Mouse (Mus musculus) stomach, embryonic 14.5 days (tissue): Measurements from ENCODE around the gene Ephb2. TPM values are rescaled to one million over a fixed set of nuclear protein-coding genes. Genes with fewer than 3 reads are reported as not detected.

Experiments
- ATAC-seq: fragments of 200-750 bp; cut with Nextera tagmentation; 2 replicates; pipeline ENCODE4 v1.8.0; 2017; ENCODE audit warnings: low read depth, moderate TSS enrichment; ENCODE audit not compliant: insufficient number of reproducible peaks, insufficient read depth, low FRiP score
- H3K27ac ChIP-seq: fragments of 300-500 bp; sonication (generic); 2 replicates; pipeline ENCODE4 v1.5.1; 2014; ENCODE audit warnings: mild to moderate bottlenecking, low read length, moderate library complexity, mixed read lengths
- H3K27me3 ChIP-seq: fragments of 300-500 bp; sonication (generic); 2 replicates; pipeline ENCODE4 v1.6.1; 2014; ENCODE audit warnings: low read length, control low read depth, mixed read lengths; ENCODE audit not compliant: control insufficient read depth, insufficient read depth
- H3K36me3 ChIP-seq: fragments of 300-500 bp; sonication (generic); 2 replicates; pipeline ENCODE4 v1.6.1; 2014; ENCODE audit warnings: mild to moderate bottlenecking, control low read depth, low read length, moderate library complexity, mixed read lengths; ENCODE audit not compliant: control insufficient read depth, insufficient read depth
- H3K4me1 ChIP-seq: fragments of 300-500 bp; sonication (generic); 2 replicates; pipeline ENCODE4 v1.6.1; 2014; ENCODE audit warnings: low read length, control low read depth, mixed read lengths; ENCODE audit not compliant: control insufficient read depth, insufficient read depth
- H3K4me2 ChIP-seq: fragments of 300-500 bp; sonication (generic); replicated peaks from 2 replicates; pipeline ENCODE4 v1.6.1; 2014; ENCODE audit warnings: low read depth, low read length, control low read depth
- H3K4me3 ChIP-seq: fragments of 300-500 bp; sonication (generic); 2 replicates; pipeline ENCODE4 v1.5.1; 2014; ENCODE audit warnings: low read depth, low read length, control low read depth
- H3K9ac ChIP-seq: fragments of 300-500 bp; sonication (generic); replicated peaks from 2 replicates; pipeline ENCODE4 v1.6.1; 2014; ENCODE audit warnings: low read depth, mild to moderate bottlenecking, control low read depth, low read length, moderate library complexity, mixed read lengths
- H3K9me3 ChIP-seq: fragments of 300-500 bp; sonication (generic); 2 replicates; pipeline ENCODE4 v1.6.1; 2016; ENCODE audit warnings: low read depth, low read length, control low read depth; ENCODE audit not compliant: control insufficient read depth
- WGBS: fragments of 180-500 bp; shearing (Covaris S2); extraction: QIAGEN DNeasy Blood & Tissue Kit; methylation state at CpG from one replicate; pipeline ENCODE4 v1.1.7; 2014; 5-methylcytosine and 5-hydroxymethylcytosine counted together
- polyA plus RNA-seq: library from polyadenylated mRNA; unstranded; fragments of >200 nt; fragmentation: Nextera tagmentation; extraction: Ambion mirVana; gene quantifications from 2 replicates; pipeline ENCODE4 v1.2.1, GENCODE M21; 2014

Ephb2 gene
- polyA plus RNA-seq, 1 experiment from 2014 or later: 7.6 TPM

DNA sequence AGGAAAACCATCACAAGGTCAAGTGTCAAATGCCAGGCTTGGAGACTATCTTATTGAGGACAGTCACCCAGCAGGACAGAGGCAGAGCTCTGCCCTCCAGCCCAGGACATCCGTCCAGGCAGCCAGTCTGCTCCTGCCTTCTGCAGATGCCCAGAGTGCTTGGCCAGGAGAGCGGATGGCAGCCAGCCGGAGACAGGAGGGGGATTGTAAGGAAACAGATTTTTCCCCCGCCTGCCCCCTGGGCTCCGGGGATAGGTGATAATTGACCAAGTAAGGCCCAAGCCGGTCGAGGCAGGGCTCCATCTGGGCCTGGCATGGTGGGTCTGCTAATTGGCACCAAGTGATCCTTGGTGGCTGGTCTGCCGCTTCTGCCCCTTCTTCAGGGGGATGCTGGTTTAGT, 133.3 kb downstream of the Ephb2 start:
- 78% methylated on average over 8 of the region's 8 CpGs for WGBS
- H3K4me3 ChIP-seq: no peak overlapping the region
- H3K9me3 ChIP-seq: no peaks in the 10 kb centered on the region
- peaks cover 7% of the 10 kb centered on the region; the same call in 1 of the 2 replicates for H3K4me1 ChIP-seq
- no peaks in the 10 kb centered on the region for H3K36me3 ChIP-seq
- H3K9ac ChIP-seq: no peak overlapping the region
- H3K27me3 ChIP-seq: no peaks in the 10 kb centered on the region
- H3K4me2 ChIP-seq: no peak overlapping the region
- no peak for ATAC-seq
- H3K27ac ChIP-seq: no peak overlapping the region

DNA sequence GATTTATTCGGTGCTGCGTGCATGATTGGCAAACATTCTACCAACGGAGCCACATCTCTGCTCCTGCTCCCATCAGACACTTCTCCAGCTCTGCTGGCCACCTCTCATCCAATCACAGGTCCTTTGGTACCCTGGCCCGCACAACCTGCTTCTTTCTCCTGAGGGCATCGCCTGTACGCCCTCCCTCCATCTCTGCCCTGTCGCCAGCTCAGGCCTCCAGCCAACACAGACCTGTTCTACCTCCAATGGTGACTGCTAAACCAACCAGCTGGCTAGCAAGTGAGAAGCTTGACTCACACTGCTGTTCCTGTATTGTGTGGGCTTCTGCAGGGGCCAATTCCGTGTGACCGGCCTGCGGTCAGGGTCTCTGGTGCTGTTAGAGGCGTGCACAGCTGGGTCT, 134.6 kb downstream of the Ephb2 start:
- Histone ChIP-seq H3K9me3 (no peaks in the 10 kb centered on the region), H3K4me1 (peaks cover 2% of the 10 kb centered on the region; the same call in 1 of the 2 replicates), H3K36me3 (no peaks in the 10 kb centered on the region), H3K27me3 (no peaks in the 10 kb centered on the region), H3K27ac (no peak overlapping the region), H3K4me3 (no peak overlapping the region), H3K9ac (no peak overlapping the region), H3K4me2 (no peak overlapping the region)
- WGBS: 92% methylated on average over 11 of the region's 11 CpGs
- ATAC-seq: no peak

DNA sequence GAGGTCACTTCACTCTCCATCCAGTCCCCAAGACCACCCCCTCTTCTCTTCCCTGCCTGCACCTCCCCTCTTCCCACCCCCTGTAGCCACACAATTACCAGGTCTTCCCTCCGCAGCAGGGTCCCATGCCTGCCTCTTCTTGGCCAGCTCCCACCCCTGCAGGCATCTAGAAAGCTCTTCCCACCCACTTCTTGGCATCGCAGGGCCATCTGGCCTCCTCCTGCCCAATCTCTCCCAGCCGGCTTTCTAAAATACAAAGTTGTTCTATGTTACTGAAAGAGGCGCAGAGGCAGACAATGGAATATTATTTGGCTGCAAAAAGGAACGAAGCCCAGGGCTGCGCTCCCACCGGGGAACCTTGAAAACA, 136.7 kb downstream of the Ephb2 start:
- no peak overlapping the region for H3K4me2 ChIP-seq
- ATAC-seq: no peak
- H3K27ac ChIP-seq: no peak overlapping the region
- no peaks in the 10 kb centered on the region for H3K4me1 ChIP-seq
- WGBS: 83% methylated on average over 7 of the region's 7 CpGs
- H3K27me3 ChIP-seq: no peaks in the 10 kb centered on the region
- no peak overlapping the region for H3K4me3 ChIP-seq
- no peak overlapping the region for H3K9ac ChIP-seq
- H3K9me3 ChIP-seq: no peaks in the 10 kb centered on the region
- H3K36me3 ChIP-seq: peaks cover 8% of the 10 kb centered on the region; the same call in 1 of the 2 replicates

DNA sequence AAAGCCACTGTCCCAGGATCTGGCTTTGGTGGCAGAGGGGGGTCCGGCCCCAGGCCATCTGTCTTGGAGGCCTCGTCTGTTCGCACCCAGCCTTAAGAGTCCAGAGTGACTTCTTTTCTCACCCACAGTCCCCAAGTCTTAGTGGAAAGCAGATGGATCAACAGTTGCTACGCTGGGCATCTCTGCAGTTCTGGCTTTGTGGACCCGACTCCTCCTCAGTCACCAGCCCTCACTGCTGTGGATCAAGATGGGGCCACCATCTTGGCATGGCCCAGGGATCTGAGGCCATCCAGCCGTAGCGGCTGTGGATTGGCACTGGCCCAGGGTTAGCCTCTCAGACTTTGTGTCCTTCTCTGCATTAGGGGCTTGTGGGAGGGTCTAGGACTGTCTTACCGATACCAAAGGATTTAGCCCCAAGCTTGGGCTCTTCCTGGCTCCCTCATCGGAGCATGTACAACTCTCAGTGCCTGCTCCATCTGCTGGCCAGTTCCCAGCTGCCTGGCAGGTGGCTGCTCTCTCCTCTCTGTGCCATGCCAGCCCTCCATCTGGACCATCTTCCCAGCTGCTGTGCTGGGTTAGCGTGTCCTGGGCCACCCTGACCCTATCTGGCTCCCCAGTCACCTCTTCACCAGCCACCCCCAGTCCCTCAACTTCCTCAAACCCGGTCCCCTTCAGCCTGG, 137.2 kb downstream of the Ephb2 start:
- peaks cover 12% of the 10 kb centered on the region; the same call in 1 of the 2 replicates for H3K36me3 ChIP-seq
- no peak overlapping the region for H3K4me2 ChIP-seq
- H3K27ac ChIP-seq: no peak overlapping the region
- H3K4me1 ChIP-seq: no peaks in the 10 kb centered on the region
- 83% methylated on average over 11 of the region's 11 CpGs for whole genome bisulfite sequencing
- H3K4me3 ChIP-seq: no peak overlapping the region
- ATAC-seq: 0 out of 2 replicates have a peak, but pooled peaks have one; percentile 8
- H3K9ac ChIP-seq: no peak overlapping the region
- no peaks in the 10 kb centered on the region for H3K27me3 ChIP-seq
- no peaks in the 10 kb centered on the region for H3K9me3 ChIP-seq

DNA sequence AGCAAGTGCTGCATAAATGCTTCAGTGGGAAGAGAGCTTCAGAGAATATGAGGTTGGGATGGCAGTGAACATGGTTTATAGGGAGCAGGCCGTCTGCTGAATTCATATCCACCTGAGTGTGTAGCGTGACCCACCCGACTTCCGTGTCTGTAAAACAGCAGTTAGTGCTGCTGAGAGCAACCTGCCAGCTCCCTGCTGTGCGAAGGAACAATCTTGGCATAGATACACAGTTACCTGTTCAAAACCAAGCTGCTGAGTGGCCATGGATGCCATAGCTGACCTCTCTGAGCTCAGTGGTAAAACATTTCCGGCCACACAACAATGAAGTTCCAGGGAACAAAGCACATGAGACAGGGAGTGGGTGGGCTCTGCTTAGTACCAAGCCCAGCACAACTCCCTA, 138.5 kb downstream of the Ephb2 start:
- no peak for ATAC-seq
- H3K27ac ChIP-seq: no peak overlapping the region
- WGBS: 86% methylated on average over 6 of the region's 6 CpGs

DNA sequence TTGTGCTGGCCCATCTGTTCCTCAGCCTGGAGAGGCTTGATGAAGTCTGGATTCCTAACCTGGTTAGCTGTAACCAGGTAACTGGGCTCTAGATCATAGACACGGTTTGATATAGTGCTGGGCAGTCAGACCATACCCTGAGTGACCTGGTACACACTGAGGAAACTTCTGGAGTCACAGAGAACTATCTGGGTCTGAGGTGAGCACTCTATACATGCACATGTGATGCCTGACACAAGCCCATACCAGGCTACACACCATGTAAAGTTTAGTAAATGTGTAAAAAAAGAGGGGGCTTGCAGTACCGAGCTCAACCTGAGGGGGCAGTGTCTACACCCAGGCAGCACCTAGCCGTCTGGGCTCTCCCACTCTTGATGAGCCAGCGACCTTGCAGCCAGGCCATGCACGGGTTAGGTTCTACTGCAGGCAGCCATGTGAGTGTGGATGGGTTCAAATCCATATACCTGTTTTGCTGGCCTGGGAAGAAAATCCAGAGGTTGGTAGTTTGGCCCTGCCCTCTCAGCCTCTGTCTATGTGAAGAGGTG, 139.3 kb downstream of the Ephb2 start:
- WGBS: 22% methylated on average over 5 of the region's 5 CpGs
- no peak overlapping the region for H3K27ac ChIP-seq
- no peak for ATAC-seq
- no peak overlapping the region for H3K4me2 ChIP-seq
- H3K27me3 ChIP-seq: no peaks in the 10 kb centered on the region
- H3K4me3 ChIP-seq: no peak overlapping the region
- no peaks in the 10 kb centered on the region for H3K4me1 ChIP-seq
- no peak overlapping the region for H3K9ac ChIP-seq
- H3K36me3 ChIP-seq: peaks cover 20% of the 10 kb centered on the region; the same call in 1 of the 2 replicates
- H3K9me3 ChIP-seq: no peaks in the 10 kb centered on the region

More for the DNA sequence above, 138.5 kb downstream of the Ephb2 start:
- no peak overlapping the region for H3K9ac ChIP-seq
- no peaks in the 10 kb centered on the region for H3K27me3 ChIP-seq
- H3K9me3 ChIP-seq: no peaks in the 10 kb centered on the region
- no peak overlapping the region for H3K4me2 ChIP-seq
- H3K4me1 ChIP-seq: no peaks in the 10 kb centered on the region
- no peak overlapping the region for H3K4me3 ChIP-seq
- peaks cover 20% of the 10 kb centered on the region; the same call in 1 of the 2 replicates for H3K36me3 ChIP-seq

DNA sequence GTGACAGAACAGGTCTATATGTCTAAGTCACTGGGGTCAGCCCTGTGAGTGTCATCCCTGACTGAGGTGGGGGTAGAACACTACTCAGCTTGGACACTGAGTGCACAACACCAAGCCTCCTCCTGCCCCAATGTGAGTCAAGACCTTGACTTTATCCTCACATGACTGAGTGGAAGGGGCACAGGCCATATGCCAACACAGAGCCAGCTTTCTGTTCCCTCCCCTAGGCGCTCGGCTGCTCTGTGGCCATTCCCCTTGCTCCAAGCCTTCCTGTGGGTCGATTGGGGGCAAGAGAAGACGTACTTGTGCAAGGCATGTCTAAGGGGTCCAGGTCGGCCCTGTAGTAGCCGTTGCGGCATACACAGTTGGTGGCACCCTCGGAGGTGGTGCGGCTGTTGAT, 140.1 kb downstream of the Ephb2 start:
- H3K4me3 ChIP-seq: no peak overlapping the region
- H3K36me3 ChIP-seq: peaks cover 20% of the 10 kb centered on the region; the same call in 1 of the 2 replicates
- WGBS: 94% methylated on average over 9 of the region's 9 CpGs
- H3K9ac ChIP-seq: no peak overlapping the region
- H3K27ac ChIP-seq: no peak overlapping the region
- H3K4me2 ChIP-seq: no peak overlapping the region
- no peaks in the 10 kb centered on the region for H3K27me3 ChIP-seq
- H3K4me1 ChIP-seq: no peaks in the 10 kb centered on the region
- no peak for ATAC-seq
- no peaks in the 10 kb centered on the region for H3K9me3 ChIP-seq

DNA sequence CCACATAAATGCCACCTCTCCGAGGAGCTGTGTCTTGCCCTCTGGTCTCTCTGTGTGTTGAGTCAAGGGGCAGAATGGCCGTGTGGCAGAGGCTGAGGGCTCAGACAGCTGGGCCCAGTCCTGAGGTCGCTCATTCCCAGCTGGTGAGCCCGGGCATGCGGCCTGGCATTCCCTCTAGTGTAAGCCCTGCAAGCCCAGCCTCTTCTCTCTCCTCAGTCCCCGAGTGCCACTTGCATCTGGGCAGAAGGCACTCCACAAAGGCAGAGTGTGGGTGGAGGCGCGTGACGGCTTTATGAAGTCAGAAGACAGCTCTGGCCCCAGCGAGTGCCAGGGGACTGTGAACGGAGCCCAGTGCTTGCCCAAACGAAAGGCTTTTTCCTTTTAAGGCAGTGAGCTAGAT, 145.8 kb downstream of the Ephb2 start:
- Histone ChIP-seq H3K4me2 (no peak overlapping the region), H3K27ac (no peak overlapping the region), H3K36me3 (peaks cover 20% of the 10 kb centered on the region; the same call in 1 of the 2 replicates), H3K9ac (no peak overlapping the region), H3K4me3 (no peak overlapping the region), H3K4me1 (peaks cover 7% of the 10 kb centered on the region; the same call in 1 of the 2 replicates), H3K27me3 (no peaks in the 10 kb centered on the region), H3K9me3 (no peaks in the 10 kb centered on the region)
- WGBS: 84% methylated on average over 12 of the region's 12 CpGs
- ATAC-seq: no peak
